Mouse (Mus musculus) erythroblast, embryonic 14.5 days (primary cell): ENCODE data around the gene Fat3. TPM values are rescaled to one million over a fixed set of nuclear protein-coding genes. Genes with fewer than 3 reads are reported as not detected.

ENCODE experiments used
- H3K27me3 ChIP-seq: 2 replicates; pipeline ENCODE4 v1.6.1; 2012; ENCODE audit warnings: inconsistent platforms; ENCODE audit not compliant: control insufficient read depth
- H3K36me3 ChIP-seq: 2 replicates; pipeline ENCODE4 v1.6.1; 2012; ENCODE audit warnings: mild to moderate bottlenecking, inconsistent platforms; ENCODE audit not compliant: control insufficient read depth
- H3K4me1 ChIP-seq: 2 replicates; pipeline ENCODE4 v1.6.1; 2012; ENCODE audit warnings: inconsistent platforms; ENCODE audit not compliant: control insufficient read depth
- H3K4me3 ChIP-seq: replicated peaks from 2 replicates; pipeline ENCODE3; 2012; ENCODE audit warnings: moderate library complexity, mild to moderate bottlenecking, inconsistent platforms
- H3K9me3 ChIP-seq: 2 replicates; pipeline ENCODE4 v1.6.1; 2012; ENCODE audit warnings: low read length, inconsistent platforms, mixed read lengths; ENCODE audit not compliant: control insufficient read depth
- GATA1 ChIP-seq: IDR thresholded peaks from 2 replicates; pipeline ENCODE4 v1.6.1; 2012; ENCODE audit warnings: low read length, inconsistent platforms, mixed read lengths
- TAL1 ChIP-seq: IDR thresholded peaks from 3 replicates; pipeline ENCODE4 v1.6.1; 2012; ENCODE audit warnings: low read length, inconsistent platforms, mixed read lengths
- polyA plus RNA-seq: library from polyadenylated mRNA; stranded (reverse); fragments of >175 nt; gene quantifications from 2 replicates; pipeline ENCODE4 v1.2.3, GENCODE M21; 2012

Gene Fat3
- polyA plus RNA-seq, 1 experiment, result 0.03 TPM

- TF ChIP-seq TAL1 (no peak), GATA1 (no peak)
- Histone ChIP-seq H3K27me3 (no peaks in the 10 kb centered on the region), H3K4me3 (no peak overlapping the region), H3K9me3 (peaks cover 8% of the 10 kb centered on the region), H3K36me3 (no peaks in the 10 kb centered on the region), H3K4me1 (no peaks in the 10 kb centered on the region)
Measured at GRCm38 (mm10) chr9:15994762-15995161, 506.3 kb downstream of the Fat3 start.

GRCm38 (mm10) chr9:15994177-15994576 is 506.9 kb downstream of the Fat3 start:
- H3K4me1 ChIP-seq, result no peaks in the 10 kb centered on the region
- no peaks in the 10 kb centered on the region for H3K27me3 ChIP-seq
- H3K4me3 ChIP-seq, result no peak overlapping the region
- H3K9me3 ChIP-seq, result peaks cover 8% of the 10 kb centered on the region
- TF ChIP-seq TAL1, result no peak
- no peak for TF ChIP-seq GATA1
- H3K36me3 ChIP-seq, result no peaks in the 10 kb centered on the region

GRCm38 (mm10) chr9:15992158-15992846 is 508.8 kb downstream of the Fat3 start:
- no peaks in the 10 kb centered on the region for H3K4me1 ChIP-seq
- H3K4me3 ChIP-seq, result no peak overlapping the region
- H3K9me3 ChIP-seq, result peaks cover 8% of the 10 kb centered on the region
- no peaks in the 10 kb centered on the region for H3K27me3 ChIP-seq
- TF ChIP-seq GATA1 (no peak), TAL1 (no peak)
- no peaks in the 10 kb centered on the region for H3K36me3 ChIP-seq

- no peaks in the 10 kb centered on the region for H3K9me3 ChIP-seq
- H3K36me3 ChIP-seq, result no peaks in the 10 kb centered on the region
- no peaks in the 10 kb centered on the region for H3K27me3 ChIP-seq
- H3K4me1 ChIP-seq, result no peaks in the 10 kb centered on the region
- TF ChIP-seq TAL1, result no peak
- TF ChIP-seq GATA1, result no peak
- H3K4me3 ChIP-seq, result no peak overlapping the region
Measured at GRCm38 (mm10) chr9:15978317-15978716, 522.8 kb downstream of the Fat3 start.

DNA sequence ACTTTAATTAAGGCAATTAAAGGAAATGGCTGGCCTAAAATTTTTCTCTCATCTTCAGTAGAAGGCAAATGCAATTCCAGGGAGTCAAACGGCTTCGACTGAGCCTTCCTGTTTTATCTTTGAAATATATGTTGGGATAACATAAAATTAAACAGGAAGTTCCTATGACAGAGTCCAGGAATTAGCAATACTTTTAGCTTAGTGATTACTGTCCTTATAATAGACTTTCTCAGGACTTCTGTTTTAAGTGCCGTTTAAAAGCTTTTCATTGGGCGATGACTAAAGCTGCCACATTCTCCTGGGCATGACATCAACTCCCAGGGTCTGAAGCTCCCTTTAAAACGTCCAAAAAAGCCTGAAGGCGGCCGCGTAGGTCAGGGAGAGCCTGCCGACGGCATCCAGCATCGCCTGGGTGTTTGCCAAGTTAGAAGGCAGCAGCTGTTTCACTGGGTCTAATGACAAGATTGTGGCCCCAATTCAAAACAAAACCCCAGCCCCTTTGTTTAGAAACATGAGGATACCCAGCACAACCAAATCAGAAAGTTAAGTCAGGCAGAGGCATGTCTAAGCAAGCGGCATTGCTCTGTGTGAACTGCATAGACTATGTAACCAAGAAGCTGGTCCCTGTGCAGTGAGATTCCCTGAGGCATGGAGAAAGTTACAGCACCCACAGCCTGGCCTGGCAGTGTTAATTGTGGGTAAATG is 524.0 kb downstream of the Fat3 start:
- Histone ChIP-seq H3K27me3 (no peaks in the 10 kb centered on the region), H3K4me3 (no peak overlapping the region), H3K36me3 (no peaks in the 10 kb centered on the region), H3K4me1 (no peaks in the 10 kb centered on the region), H3K9me3 (no peaks in the 10 kb centered on the region)
- no peak for TF ChIP-seq GATA1
- no peak for TF ChIP-seq TAL1

- no peaks in the 10 kb centered on the region for H3K9me3 ChIP-seq
- TF ChIP-seq TAL1, result no peak
- no peak for TF ChIP-seq GATA1
- H3K4me1 ChIP-seq, result no peaks in the 10 kb centered on the region
- no peaks in the 10 kb centered on the region for H3K36me3 ChIP-seq
- H3K27me3 ChIP-seq, result no peaks in the 10 kb centered on the region
- H3K4me3 ChIP-seq, result no peak overlapping the region
Measured at GRCm38 (mm10) chr9:15975999-15976398, 525.1 kb downstream of the Fat3 start.

DNA sequence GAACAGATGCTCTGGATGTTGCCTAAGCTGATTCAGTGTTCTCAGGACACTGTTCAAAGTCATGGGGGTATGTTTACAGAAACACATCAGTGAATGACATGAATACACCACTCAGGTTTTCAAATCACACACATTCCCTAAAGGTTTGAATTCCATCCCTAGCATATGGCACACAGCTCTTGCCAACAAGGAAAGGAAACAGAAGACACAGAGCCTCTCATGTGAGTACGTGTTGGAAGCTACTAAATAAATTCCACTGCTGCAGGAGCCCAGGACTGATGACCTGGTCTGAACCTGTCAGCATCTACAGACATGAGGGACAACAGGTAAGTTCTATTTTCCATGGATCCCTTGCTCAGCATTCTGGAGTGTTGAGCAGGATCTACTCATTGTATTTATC is 528.9 kb downstream of the Fat3 start:
- TF ChIP-seq TAL1 (no peak), GATA1 (no peak)
- no peak overlapping the region for H3K4me3 ChIP-seq
- H3K4me1 ChIP-seq, result no peaks in the 10 kb centered on the region
- no peaks in the 10 kb centered on the region for H3K27me3 ChIP-seq
- H3K36me3 ChIP-seq, result no peaks in the 10 kb centered on the region
- no peaks in the 10 kb centered on the region for H3K9me3 ChIP-seq

GRCm38 (mm10) chr9:15971393-15971792 is 529.7 kb downstream of the Fat3 start:
- no peak overlapping the region for H3K4me3 ChIP-seq
- H3K36me3 ChIP-seq, result no peaks in the 10 kb centered on the region
- no peak for TF ChIP-seq GATA1
- no peak for TF ChIP-seq TAL1
- H3K9me3 ChIP-seq, result no peaks in the 10 kb centered on the region
- no peaks in the 10 kb centered on the region for H3K27me3 ChIP-seq
- H3K4me1 ChIP-seq, result no peaks in the 10 kb centered on the region

- H3K36me3 ChIP-seq, result no peaks in the 10 kb centered on the region
- no peaks in the 10 kb centered on the region for H3K4me1 ChIP-seq
- no peaks in the 10 kb centered on the region for H3K27me3 ChIP-seq
- no peak overlapping the region for H3K4me3 ChIP-seq
- no peak for TF ChIP-seq TAL1
- no peak for TF ChIP-seq GATA1
- no peaks in the 10 kb centered on the region for H3K9me3 ChIP-seq
Measured at GRCm38 (mm10) chr9:15964198-15964597, 536.9 kb downstream of the Fat3 start.

GRCm38 (mm10) chr9:15962886-15963285 is 538.2 kb downstream of the Fat3 start:
- TF ChIP-seq TAL1 (no peak), GATA1 (no peak)
- no peaks in the 10 kb centered on the region for H3K4me1 ChIP-seq
- no peak overlapping the region for H3K4me3 ChIP-seq
- no peaks in the 10 kb centered on the region for H3K9me3 ChIP-seq
- H3K27me3 ChIP-seq, result no peaks in the 10 kb centered on the region
- H3K36me3 ChIP-seq, result no peaks in the 10 kb centered on the region
